Mouse (Mus musculus) heart, embryonic 15.5 days (tissue): ENCODE measurements around the gene Pcgf2. TPM values are rescaled to one million over a fixed set of nuclear protein-coding genes. Genes with fewer than 3 reads are reported as not detected.

Experiments
- ATAC-seq: fragments of 200-750 bp; cut with Nextera tagmentation; replicated peaks from 2 replicates; pipeline ENCODE4 v1.8.0; 2017; ENCODE audit warnings: low read depth, moderate TSS enrichment; ENCODE audit not compliant: insufficient number of reproducible peaks, insufficient read depth, low FRiP score
- H3K27ac ChIP-seq: fragments of 300-500 bp; sonication (generic); 2 replicates; pipeline ENCODE4 v1.5.1; 2015; ENCODE audit warnings: mild to moderate bottlenecking, inconsistent platforms
- H3K27me3 ChIP-seq: fragments of 300-500 bp; sonication (generic); 2 replicates; pipeline ENCODE4 v1.6.1; 2015; ENCODE audit warnings: inconsistent platforms
- H3K36me3 ChIP-seq: fragments of 300-500 bp; sonication (generic); 2 replicates; pipeline ENCODE4 v1.6.1; 2015; ENCODE audit warnings: mild to moderate bottlenecking, inconsistent platforms
- H3K4me1 ChIP-seq: fragments of 300-500 bp; sonication (generic); replicated peaks from 2 replicates; pipeline ENCODE4 v1.6.1; 2015; ENCODE audit warnings: inconsistent platforms
- H3K4me2 ChIP-seq: fragments of 300-500 bp; sonication (generic); 2 replicates; pipeline ENCODE4 v1.6.1; 2015; ENCODE audit warnings: inconsistent platforms, mild to moderate bottlenecking, moderate library complexity
- H3K4me3 ChIP-seq: fragments of 300-500 bp; sonication (generic); 2 replicates; pipeline ENCODE4 v1.5.1; 2015; ENCODE audit warnings: mild to moderate bottlenecking, inconsistent platforms
- H3K9ac ChIP-seq: fragments of 300-500 bp; sonication (generic); 2 replicates; pipeline ENCODE4 v1.6.1; 2015; ENCODE audit warnings: mild to moderate bottlenecking, inconsistent platforms
- H3K9me3 ChIP-seq: fragments of 300-500 bp; sonication (generic); replicated peaks from 2 replicates; pipeline ENCODE4 v1.6.1; 2016; ENCODE audit warnings: inconsistent platforms
- WGBS: fragments of 180-500 bp; shearing (Covaris S2); methylation state at CpG from one replicate; pipeline ENCODE4 v1.1.7; 2015; ENCODE audit warnings: mixed read lengths; 5-methylcytosine and 5-hydroxymethylcytosine counted together
- polyA plus RNA-seq: library from polyadenylated mRNA; unstranded; fragments of >200 nt; fragmentation: Nextera tagmentation; extraction: Ambion mirVana; gene quantifications from 2 replicates; pipeline ENCODE4 v1.2.1, GENCODE M21; 2015

Pcgf2 gene
- polyA plus RNA-seq, 1 experiment from 2014 or later = 10.9 TPM

DNA sequence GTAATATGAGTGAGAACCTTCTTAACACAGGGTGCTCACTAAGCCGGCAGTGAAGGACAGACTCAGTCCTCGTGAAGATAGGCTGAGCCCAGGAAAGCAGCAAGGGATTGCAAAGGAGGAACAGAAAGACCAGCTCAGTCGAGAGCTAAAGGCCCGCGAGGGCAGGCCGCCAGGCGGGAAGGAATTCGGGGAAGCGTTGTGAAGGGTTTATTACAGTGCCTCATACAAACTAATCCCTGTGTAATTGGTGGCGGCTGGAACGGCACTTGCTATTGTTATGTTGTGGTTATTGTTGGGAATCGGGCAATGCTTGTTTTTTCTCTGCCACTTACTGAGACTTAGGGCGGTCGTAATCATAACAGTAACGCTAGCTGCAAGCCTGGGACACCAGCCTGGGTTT lies 22.9 kb downstream of the Pcgf2 start:
- H3K27me3 ChIP-seq = no peaks in the 10 kb centered on the region
- WGBS = 70% methylated on average over 15 of the region's 15 CpGs

DNA sequence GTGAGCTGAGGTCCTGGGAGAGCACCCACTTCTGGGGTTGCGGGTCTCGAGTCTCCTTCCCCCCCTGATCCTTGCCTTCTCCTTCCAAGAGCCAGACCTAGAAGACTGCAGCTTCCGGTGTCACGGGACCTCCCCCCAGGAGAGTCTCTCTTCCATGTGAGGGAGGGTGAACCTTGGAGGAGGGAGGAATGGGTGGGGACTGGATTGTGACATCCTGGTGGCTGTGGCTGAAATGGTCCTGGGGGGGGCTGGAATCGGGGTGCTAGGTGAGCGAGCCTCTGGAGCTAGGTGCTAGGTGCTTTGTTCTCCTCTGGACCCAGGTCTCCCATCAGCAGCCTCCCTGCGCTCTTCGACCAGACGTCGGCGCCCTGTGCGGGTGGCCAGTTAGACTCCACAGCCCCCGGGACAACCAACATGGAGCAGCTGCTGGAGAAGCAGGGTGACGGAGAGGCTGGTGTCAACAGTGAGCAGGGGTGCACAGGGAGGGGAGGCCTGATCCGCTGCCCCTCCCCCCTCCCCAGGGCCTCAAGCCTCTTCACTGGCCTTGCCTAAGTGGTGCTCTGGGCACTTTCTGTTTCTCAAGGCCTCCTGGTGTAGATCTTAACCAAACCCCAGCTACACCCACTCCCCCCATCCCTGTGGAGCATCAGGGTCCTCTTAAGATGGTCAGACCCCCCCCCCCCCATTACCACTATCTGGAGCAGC lies 24.1 kb downstream of the Pcgf2 start:
- no peak for ATAC-seq
- 74% methylated on average over 15 of the region's 15 CpGs for WGBS
- H3K4me2 ChIP-seq = no peak overlapping the region

More for the DNA sequence above, 22.9 kb downstream of the Pcgf2 start:
- no peaks in the 10 kb centered on the region for H3K9me3 ChIP-seq
- peaks cover 94% of the 10 kb centered on the region for H3K36me3 ChIP-seq
- H3K9ac ChIP-seq = no peak overlapping the region
- H3K27ac ChIP-seq = no peak overlapping the region
- H3K4me2 ChIP-seq = no peak overlapping the region
- H3K4me1 ChIP-seq = peaks cover 9% of the 10 kb centered on the region
- no peak for ATAC-seq
- no peak overlapping the region for H3K4me3 ChIP-seq

DNA sequence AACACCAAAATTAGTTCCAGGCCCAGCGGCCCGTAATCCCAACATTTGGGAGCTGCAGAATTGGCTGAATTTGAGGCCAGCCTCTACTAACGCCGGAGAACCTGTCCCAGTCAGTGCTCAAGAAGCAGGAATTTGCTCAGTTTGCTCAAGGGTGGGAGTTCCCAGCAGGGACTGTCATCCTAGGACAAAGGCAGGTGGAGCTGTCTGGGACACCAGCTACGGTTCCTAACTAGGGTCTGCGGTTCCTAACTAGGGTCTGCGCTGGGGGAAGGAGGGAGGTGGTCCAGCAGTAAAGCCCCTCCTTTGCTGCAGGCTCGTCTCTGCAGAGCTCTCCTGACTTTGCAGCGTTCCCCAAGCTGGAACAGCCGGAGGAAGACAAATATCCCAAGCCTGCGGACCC lies 27.1 kb downstream of the Pcgf2 start:
- no peak for ATAC-seq
- H3K9ac ChIP-seq = no peak overlapping the region
- H3K4me3 ChIP-seq = no peak overlapping the region
- H3K27ac ChIP-seq = no peak overlapping the region
- H3K4me1 ChIP-seq = peaks cover 30% of the 10 kb centered on the region
- no peaks in the 10 kb centered on the region for H3K9me3 ChIP-seq
- WGBS = 89% methylated on average over 11 of the region's 11 CpGs
- H3K36me3 ChIP-seq = peaks cover 81% of the 10 kb centered on the region
- H3K27me3 ChIP-seq = no peaks in the 10 kb centered on the region
- no peak overlapping the region for H3K4me2 ChIP-seq

More for the DNA sequence above, 24.1 kb downstream of the Pcgf2 start:
- Histone ChIP-seq H3K36me3 (peaks cover 94% of the 10 kb centered on the region), H3K27me3 (no peaks in the 10 kb centered on the region), H3K9me3 (no peaks in the 10 kb centered on the region), H3K4me3 (no peak overlapping the region), H3K9ac (no peak overlapping the region), H3K27ac (no peak overlapping the region), H3K4me1 (peaks cover 10% of the 10 kb centered on the region)

DNA sequence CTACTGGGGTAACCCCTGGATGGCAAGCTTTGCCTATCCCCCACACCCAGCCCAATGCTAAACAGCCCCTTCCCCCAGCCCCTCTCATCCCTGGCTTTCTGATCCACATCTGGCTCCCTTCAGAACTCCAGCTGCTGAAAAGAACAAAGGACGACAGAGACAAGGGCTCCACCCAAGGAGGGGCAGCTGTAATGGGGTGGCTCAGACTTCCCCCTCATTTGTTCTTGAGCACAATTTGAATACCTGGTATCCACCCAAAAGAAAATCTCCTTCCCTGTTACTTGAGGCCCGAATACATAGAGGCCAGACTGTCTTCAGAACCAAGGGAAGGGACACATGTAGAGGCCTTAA lies 29.1 kb downstream of the Pcgf2 start:
- peak overlapping the region; percentile 40 for H3K9ac ChIP-seq
- H3K36me3 ChIP-seq = peaks cover 80% of the 10 kb centered on the region
- no peak overlapping the region for H3K4me3 ChIP-seq
- 65% methylated on average over 2 of the region's 2 CpGs for WGBS
- H3K4me1 ChIP-seq = peaks cover 33% of the 10 kb centered on the region
- no peak overlapping the region for H3K27ac ChIP-seq
- H3K27me3 ChIP-seq = no peaks in the 10 kb centered on the region
- no peak for ATAC-seq
- H3K4me2 ChIP-seq = no peak overlapping the region
- H3K9me3 ChIP-seq = no peaks in the 10 kb centered on the region

DNA sequence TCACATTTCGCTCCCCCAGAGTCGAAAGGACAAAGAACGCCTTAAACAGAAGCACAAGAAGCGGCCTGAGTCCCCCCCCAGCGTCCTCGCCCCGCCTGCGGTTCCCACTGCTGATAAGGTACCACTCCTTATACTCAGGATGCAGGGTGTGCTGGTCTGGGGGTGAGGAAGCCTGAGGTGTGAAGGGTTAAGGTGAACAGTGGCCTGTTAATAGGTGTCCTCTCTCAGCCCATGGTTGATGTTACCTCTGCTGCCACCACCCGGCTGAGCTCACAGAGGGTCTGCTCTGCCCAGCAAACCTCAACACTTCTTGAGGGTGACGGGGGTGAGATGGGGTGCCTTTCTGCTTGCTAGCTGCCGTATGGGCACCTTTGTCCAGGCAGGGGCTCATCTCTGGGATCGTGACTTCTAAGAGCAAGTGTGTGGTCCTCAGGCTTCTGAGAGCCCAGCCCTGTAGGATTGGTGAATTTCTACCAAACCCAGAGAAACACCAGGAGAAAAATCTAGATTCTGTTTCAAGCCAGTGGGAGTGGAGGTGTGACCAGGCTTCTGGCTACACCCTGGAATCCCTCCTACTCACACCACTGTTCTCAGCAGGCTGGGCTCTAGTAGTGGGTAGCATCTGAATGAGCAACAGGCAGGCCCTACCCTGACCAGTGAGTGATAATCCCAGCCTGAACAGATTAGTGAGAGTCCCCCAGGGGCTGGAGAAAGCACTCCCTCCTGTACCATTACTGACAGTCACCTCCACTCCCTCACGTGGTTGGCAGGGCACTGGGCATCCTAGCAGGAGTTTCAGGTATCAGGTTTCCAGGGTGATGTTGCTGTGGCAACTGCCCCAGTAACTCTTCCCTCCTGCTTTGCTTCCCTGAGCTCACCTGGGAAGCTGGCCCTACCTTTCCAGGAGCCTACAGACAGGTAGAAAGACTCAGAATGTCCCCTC lies 29.8 kb downstream of the Pcgf2 start:
- Histone ChIP-seq H3K9me3 (no peaks in the 10 kb centered on the region), H3K27me3 (no peaks in the 10 kb centered on the region), H3K4me1 (peaks cover 35% of the 10 kb centered on the region), H3K4me2 (peak overlapping the region; percentile 56), H3K36me3 (peaks cover 80% of the 10 kb centered on the region), H3K9ac (peak overlapping the region; percentile 40), H3K27ac (peak overlapping the region; percentile 89), H3K4me3 (peak overlapping the region; percentile 13; the same call in 1 of the 2 replicates)
- ATAC-seq = peak; percentile 79
- WGBS = 28% methylated on average over 13 of the region's 13 CpGs

DNA sequence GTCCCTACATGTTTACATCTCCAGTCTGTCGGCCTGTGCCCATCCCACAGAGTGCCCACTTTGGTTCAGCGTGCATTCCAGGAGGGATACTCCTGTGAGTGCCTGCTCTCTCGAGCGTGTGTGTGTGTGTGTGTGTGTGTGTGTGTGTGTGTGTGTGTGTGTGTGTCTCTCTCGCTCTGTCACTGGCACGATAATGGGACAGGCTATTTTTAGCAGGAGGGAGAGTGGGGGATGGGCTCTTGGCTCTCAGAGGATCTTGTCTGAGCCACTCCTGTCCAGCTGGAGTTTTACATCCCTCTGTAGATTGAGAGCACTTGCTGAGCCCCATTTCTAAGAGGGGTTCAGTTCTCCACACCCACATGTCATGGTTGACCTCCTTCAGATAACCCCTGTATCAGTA lies 30.5 kb downstream of the Pcgf2 start:
- Histone ChIP-seq H3K4me3 (peak overlapping the region; percentile 13; the same call in 1 of the 2 replicates), H3K4me1 (peaks cover 41% of the 10 kb centered on the region), H3K9ac (peak overlapping the region; percentile 40; the same call in 1 of the 2 replicates), H3K36me3 (peaks cover 76% of the 10 kb centered on the region), H3K27ac (peak overlapping the region; percentile 89), H3K4me2 (peak overlapping the region; percentile 56), H3K27me3 (no peaks in the 10 kb centered on the region), H3K9me3 (no peaks in the 10 kb centered on the region)
- ATAC-seq = peak; percentile 87
- 14% methylated on average over 6 of the region's 6 CpGs for WGBS

GRCm38 (mm10) chr11:97669268-97669667 lies 31.0 kb downstream of the Pcgf2 start:
- H3K9ac ChIP-seq = peak overlapping the region; percentile 38; the same call in 1 of the 2 replicates
- peak overlapping the region; percentile 47 for H3K4me2 ChIP-seq
- H3K9me3 ChIP-seq = no peaks in the 10 kb centered on the region
- ATAC-seq = no peak
- H3K36me3 ChIP-seq = peaks cover 71% of the 10 kb centered on the region
- peak overlapping the region; percentile 17 for H3K4me3 ChIP-seq
- WGBS = 38% methylated on average over 15 of the region's 15 CpGs
- peaks cover 47% of the 10 kb centered on the region for H3K4me1 ChIP-seq
- peak overlapping the region; percentile 89 for H3K27ac ChIP-seq
- no peaks in the 10 kb centered on the region for H3K27me3 ChIP-seq

GRCm38 (mm10) chr11:97668160-97668559 lies 32.1 kb downstream of the Pcgf2 start:
- H3K9me3 ChIP-seq = no peaks in the 10 kb centered on the region
- no peak overlapping the region for H3K4me3 ChIP-seq
- no peak overlapping the region for H3K4me2 ChIP-seq
- H3K27ac ChIP-seq = no peak overlapping the region
- no peaks in the 10 kb centered on the region for H3K27me3 ChIP-seq
- H3K4me1 ChIP-seq = peaks cover 50% of the 10 kb centered on the region
- H3K36me3 ChIP-seq = peaks cover 60% of the 10 kb centered on the region
- 90% methylated on average over 7 of the region's 7 CpGs for WGBS
- no peak overlapping the region for H3K9ac ChIP-seq
- ATAC-seq = no peak

DNA sequence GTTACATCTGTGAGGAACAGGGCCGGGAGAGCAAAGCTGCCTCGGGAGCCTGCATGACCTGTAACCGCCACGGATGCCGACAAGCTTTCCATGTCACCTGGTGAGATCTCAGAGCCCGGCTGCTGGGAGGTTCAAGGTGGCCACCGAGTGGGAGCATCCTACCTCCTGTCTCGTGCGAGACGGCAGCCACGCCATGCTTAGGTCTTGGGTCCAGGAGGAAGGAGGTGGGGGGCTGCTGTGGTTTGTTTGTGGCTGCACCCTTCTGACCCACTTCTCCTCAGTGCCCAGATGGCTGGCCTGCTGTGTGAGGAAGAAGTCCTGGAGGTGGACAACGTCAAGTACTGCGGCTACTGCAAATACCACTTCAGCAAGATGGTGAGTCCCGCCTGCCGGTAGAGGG lies 33.5 kb downstream of the Pcgf2 start:
- ATAC-seq = no peak
- Histone ChIP-seq H3K4me1 (peaks cover 61% of the 10 kb centered on the region), H3K4me2 (no peak overlapping the region), H3K9me3 (no peaks in the 10 kb centered on the region), H3K27ac (no peak overlapping the region), H3K36me3 (peaks cover 46% of the 10 kb centered on the region), H3K4me3 (no peak overlapping the region), H3K9ac (no peak overlapping the region), H3K27me3 (no peaks in the 10 kb centered on the region)
- WGBS = 90% methylated on average over 15 of the region's 15 CpGs

DNA sequence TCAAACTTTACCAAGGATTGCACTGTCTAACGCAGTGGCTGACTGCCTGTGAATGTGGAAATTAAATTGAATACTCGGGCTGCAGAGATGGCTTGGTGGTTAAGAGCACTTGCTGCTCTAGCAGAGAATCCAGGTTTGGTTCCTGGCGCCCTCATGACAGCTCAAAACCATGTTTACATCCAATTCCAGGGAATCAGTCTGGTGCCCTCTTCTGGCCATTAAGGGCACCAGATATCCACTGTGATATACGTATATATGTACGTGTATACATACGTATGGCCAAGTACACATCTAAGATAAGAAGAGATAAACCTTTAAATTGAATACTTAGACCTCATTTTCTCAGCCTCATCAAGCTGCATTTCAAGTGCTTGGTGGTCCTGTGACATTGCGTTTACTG lies 34.1 kb downstream of the Pcgf2 start:
- H3K4me1 ChIP-seq = peaks cover 66% of the 10 kb centered on the region
- H3K27ac ChIP-seq = no peak overlapping the region
- no peak overlapping the region for H3K4me3 ChIP-seq
- H3K27me3 ChIP-seq = no peaks in the 10 kb centered on the region
- no peaks in the 10 kb centered on the region for H3K9me3 ChIP-seq
- no peak overlapping the region for H3K4me2 ChIP-seq
- peaks cover 40% of the 10 kb centered on the region for H3K36me3 ChIP-seq
- 90% methylated on average over 7 of the region's 7 CpGs for WGBS
- H3K9ac ChIP-seq = no peak overlapping the region
- no peak for ATAC-seq

- H3K27ac ChIP-seq = no peak overlapping the region
- peaks cover 34% of the 10 kb centered on the region for H3K36me3 ChIP-seq
- H3K4me1 ChIP-seq = peaks cover 66% of the 10 kb centered on the region
- 90% methylated on average over 13 of the region's 13 CpGs for WGBS
- no peaks in the 10 kb centered on the region for H3K27me3 ChIP-seq
- no peaks in the 10 kb centered on the region for H3K9me3 ChIP-seq
- no peak overlapping the region for H3K4me2 ChIP-seq
- ATAC-seq = no peak
- H3K9ac ChIP-seq = no peak overlapping the region
- H3K4me3 ChIP-seq = no peak overlapping the region; the same call in 1 of the 2 replicates
These were observed 34.9 kb downstream of the Pcgf2 start for GRCm38 (mm10) chr11:97665431-97665830.
